Mouse (Mus musculus) ES-E14 (cell line): ENCODE data around the gene Mamdc2.

ENCODE experiments used
- CHD2 ChIP-seq: IDR thresholded peaks from 2 replicates; pipeline ENCODE4 v1.6.1; 2014; ENCODE audit warnings: mild to moderate bottlenecking, low read depth, low read length, inconsistent platforms
- MAFK ChIP-seq: IDR thresholded peaks from 2 replicates; pipeline ENCODE4 v1.6.1; 2014; ENCODE audit warnings: mild to moderate bottlenecking, low read depth, low read length, inconsistent platforms; ENCODE audit not compliant: insufficient read depth
- ZC3H11A ChIP-seq: IDR thresholded peaks from 2 replicates; pipeline ENCODE4 v1.6.1; 2012; ENCODE audit warnings: low read depth, mild to moderate bottlenecking, inconsistent platforms, low read length, borderline replicate concordance
- ZNF384 ChIP-seq: IDR thresholded peaks from 2 replicates; pipeline ENCODE4 v1.6.1; 2012; ENCODE audit warnings: low read depth, low read length, inconsistent platforms

DNA sequence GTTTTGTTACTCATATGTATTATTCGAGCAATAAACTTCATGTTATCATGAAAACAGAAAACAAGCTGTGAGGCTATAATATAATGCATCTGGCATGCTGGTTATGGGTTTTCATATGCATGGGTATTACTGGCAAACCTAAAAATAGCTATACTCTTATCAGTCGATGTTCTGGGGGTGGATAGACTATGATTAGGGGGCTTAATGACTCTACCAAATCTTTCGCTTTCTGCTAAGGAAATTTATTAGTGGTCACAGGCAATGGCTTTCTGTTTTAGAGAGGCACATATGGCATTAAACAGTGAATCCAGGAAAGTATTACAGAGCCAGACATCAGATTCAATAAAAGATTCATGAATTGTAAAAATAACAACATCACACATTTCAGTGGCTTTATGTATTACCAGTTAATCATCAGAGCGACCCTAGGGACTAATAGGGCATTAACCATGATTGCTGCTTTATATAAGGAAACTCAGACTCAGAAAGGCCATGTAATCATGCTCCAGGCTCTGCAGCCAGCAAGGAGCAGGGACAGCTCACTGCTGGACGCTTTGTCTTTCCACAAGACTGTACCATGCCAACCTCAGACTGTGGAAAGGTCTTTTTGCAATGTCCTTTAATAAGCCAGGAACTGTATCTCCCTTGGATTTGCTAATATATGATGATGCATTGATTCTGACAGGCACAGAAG is 130.8 kb downstream of the Mamdc2 start:
- TF ChIP-seq ZNF384, result no peak
- TF ChIP-seq CHD2, result no peak
- TF ChIP-seq ZC3H11A, result no peak
- TF ChIP-seq MAFK, result no peak
